Mouse (Mus musculus): ENCODE measurements at regions not wholly inside any gene's neighbourhood (a gene's known extent, or its start where the extent isn't known, plus 50 kb on each side); places are given as distances from the start of the nearest gene placed in this dataset.

DNA sequence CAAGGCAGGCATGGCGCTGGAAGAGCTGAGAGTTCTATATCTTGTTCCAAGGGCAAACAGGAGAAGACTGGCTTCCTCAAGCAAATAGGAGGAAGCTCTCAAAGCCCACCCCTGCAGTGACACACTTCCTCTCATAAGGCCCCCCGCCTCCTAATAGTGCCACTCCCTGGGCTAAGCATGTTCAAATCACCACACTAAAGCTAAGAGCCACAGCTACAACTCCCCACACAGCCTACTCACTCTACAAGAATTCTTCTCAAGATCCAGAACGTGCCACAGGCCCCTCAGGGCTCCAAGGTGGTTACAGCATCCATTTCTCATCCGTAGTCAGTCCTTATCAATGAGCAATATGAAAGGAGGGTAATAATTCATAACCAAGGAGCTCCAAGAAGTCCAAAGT, 103.4 kb upstream of the Map4k3 start:
- no peak for TF ChIP-seq CTCF (IDR thresholded peaks at IDR 0.05; ENCODE audit: control insufficient read depth, insufficient read depth, low read length)
- no peak for TF ChIP-seq POLR2A (IDR thresholded peaks at IDR 0.05; ENCODE audit: borderline replicate concordance, control insufficient read depth, low read depth, low read length)
